Mouse (Mus musculus): ENCODE results near the gene Fbxl17. TPM values are rescaled to one million over a fixed set of nuclear protein-coding genes. Genes with fewer than 3 reads are reported as not detected.

Gene Fbxl17
- polyA plus RNA-seq, 1 experiment from 2014 or later, result 13.6 TPM

- Histone ChIP-seq H3K4me2 (no peak overlapping the region), H3K27ac (replicated peaks) (no peak overlapping the region), H3K36me3 (0 out of 2 replicates have a peak, but pooled peaks cover 3% of the 10 kb centered on the region), H3K9me3 (no peaks in the 10 kb centered on the region), H3K4me1 (replicated peaks) (no peaks in the 10 kb centered on the region), H3K9ac (no peak overlapping the region), H3K27me3 (no peaks in the 10 kb centered on the region), H3K4me3 (no peak overlapping the region)
- 94% methylated on average over 1 of the region's 1 CpGs for WGBS
- ATAC-seq (ENCODE audit: low FRiP score, low read depth), result no peak
Observed at GRCm38 (mm10) chr17:63413973-63414580, 85.7 kb downstream of the Fbxl17 start.

GRCm38 (mm10) chr17:63411564-63411963, 88.3 kb downstream of the Fbxl17 start:
- H3K4me2 ChIP-seq, result no peak overlapping the region
- H3K36me3 ChIP-seq, result 0 out of 2 replicates have a peak, but pooled peaks cover 3% of the 10 kb centered on the region
- 79% methylated on average over 3 of the region's 3 CpGs for WGBS
- no peaks in the 10 kb centered on the region for H3K9me3 ChIP-seq
- H3K4me1 ChIP-seq (replicated peaks), result no peaks in the 10 kb centered on the region
- no peak for ATAC-seq (ENCODE audit: low FRiP score, low read depth)
- H3K27me3 ChIP-seq, result no peaks in the 10 kb centered on the region
- no peak overlapping the region for H3K4me3 ChIP-seq
- H3K27ac ChIP-seq (replicated peaks), result no peak overlapping the region
- no peak overlapping the region for H3K9ac ChIP-seq

DNA sequence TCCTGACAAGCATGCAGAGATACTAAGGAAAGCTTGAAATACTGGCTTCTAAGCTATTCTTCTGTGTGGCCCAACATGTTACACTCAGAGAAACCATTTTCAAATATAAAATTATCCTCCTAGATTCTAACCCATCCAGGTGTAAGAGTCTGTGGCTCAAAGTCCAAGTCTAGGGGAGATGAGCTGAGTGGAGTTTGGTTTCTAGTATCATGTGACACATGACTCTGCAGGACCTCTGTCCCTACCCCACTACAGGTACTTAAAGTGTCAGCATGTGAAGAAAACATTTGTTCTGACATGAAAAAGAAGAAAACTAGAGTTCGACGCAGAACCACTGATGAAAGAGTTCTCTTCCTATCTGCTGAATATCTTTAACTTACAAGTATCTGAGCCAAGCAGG, 89.7 kb downstream of the Fbxl17 start:
- Histone ChIP-seq H3K36me3 (0 out of 2 replicates have a peak, but pooled peaks cover 3% of the 10 kb centered on the region), H3K9me3 (no peaks in the 10 kb centered on the region), H3K9ac (no peak overlapping the region), H3K27me3 (no peaks in the 10 kb centered on the region), H3K4me3 (no peak overlapping the region), H3K4me1 (replicated peaks) (no peaks in the 10 kb centered on the region), H3K4me2 (no peak overlapping the region), H3K27ac (replicated peaks) (no peak overlapping the region)
- 94% methylated on average over 2 of the region's 2 CpGs for WGBS
- no peak for ATAC-seq (ENCODE audit: low FRiP score, low read depth)

- 68% methylated on average over 4 of the region's 4 CpGs for WGBS
- H3K4me3 ChIP-seq, result no peak overlapping the region
- no peaks in the 10 kb centered on the region for H3K36me3 ChIP-seq
- ATAC-seq (ENCODE audit: low FRiP score, low read depth), result no peak
- H3K27ac ChIP-seq (replicated peaks), result no peak overlapping the region
- peaks cover 7% of the 10 kb centered on the region; the same call in 1 of the 2 replicates for H3K4me1 ChIP-seq (replicated peaks)
- no peaks in the 10 kb centered on the region for H3K27me3 ChIP-seq
- H3K4me2 ChIP-seq, result no peak overlapping the region
- no peak overlapping the region for H3K9ac ChIP-seq
- no peaks in the 10 kb centered on the region for H3K9me3 ChIP-seq
Observed at GRCm38 (mm10) chr17:63405955-63406354, 93.9 kb downstream of the Fbxl17 start.

DNA sequence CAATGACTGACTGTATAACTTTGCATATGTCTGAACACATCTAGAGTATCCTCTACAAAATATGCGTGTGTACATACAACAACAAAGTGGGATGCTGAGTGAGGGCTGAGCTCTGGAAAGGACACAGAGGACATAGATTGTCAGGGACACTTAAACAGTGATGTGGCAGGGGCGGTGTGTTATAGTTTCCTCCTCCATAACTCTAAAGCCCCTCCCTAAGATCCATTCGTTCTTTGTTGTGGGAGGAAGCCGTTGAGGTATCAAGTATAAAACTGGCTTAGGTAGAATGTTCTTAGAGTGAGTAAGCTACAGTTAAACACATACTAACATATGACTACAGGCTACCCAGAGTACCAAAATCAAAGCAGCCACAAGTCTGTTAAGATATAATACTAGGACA, 94.3 kb downstream of the Fbxl17 start:
- no peak overlapping the region for H3K4me3 ChIP-seq
- no peak for ATAC-seq (ENCODE audit: low FRiP score, low read depth)
- no peak overlapping the region for H3K9ac ChIP-seq
- 87% methylated on average over 4 of the region's 4 CpGs for WGBS
- no peaks in the 10 kb centered on the region for H3K36me3 ChIP-seq
- no peaks in the 10 kb centered on the region for H3K27me3 ChIP-seq
- H3K4me2 ChIP-seq, result no peak overlapping the region
- no peak overlapping the region for H3K27ac ChIP-seq (replicated peaks)
- H3K4me1 ChIP-seq (replicated peaks), result peaks cover 7% of the 10 kb centered on the region; the same call in 1 of the 2 replicates
- no peaks in the 10 kb centered on the region for H3K9me3 ChIP-seq

GRCm38 (mm10) chr17:63404968-63405367, 94.8 kb downstream of the Fbxl17 start:
- no peaks in the 10 kb centered on the region for H3K36me3 ChIP-seq
- H3K27ac ChIP-seq (replicated peaks), result no peak overlapping the region
- no peak overlapping the region for H3K4me2 ChIP-seq
- 62% methylated on average over 2 of the region's 2 CpGs for whole genome bisulfite sequencing
- H3K27me3 ChIP-seq, result no peaks in the 10 kb centered on the region
- H3K4me1 ChIP-seq (replicated peaks), result peaks cover 7% of the 10 kb centered on the region; the same call in 1 of the 2 replicates
- H3K9me3 ChIP-seq, result no peaks in the 10 kb centered on the region
- H3K4me3 ChIP-seq, result no peak overlapping the region
- no peak overlapping the region for H3K9ac ChIP-seq
- ATAC-seq (ENCODE audit: low FRiP score, low read depth), result no peak

- no peaks in the 10 kb centered on the region for H3K36me3 ChIP-seq
- ATAC-seq (ENCODE audit: low FRiP score, low read depth), result no peak
- H3K27ac ChIP-seq (replicated peaks), result no peak overlapping the region
Observed at GRCm38 (mm10) chr17:63403801-63404415, 95.9 kb downstream of the Fbxl17 start.

DNA sequence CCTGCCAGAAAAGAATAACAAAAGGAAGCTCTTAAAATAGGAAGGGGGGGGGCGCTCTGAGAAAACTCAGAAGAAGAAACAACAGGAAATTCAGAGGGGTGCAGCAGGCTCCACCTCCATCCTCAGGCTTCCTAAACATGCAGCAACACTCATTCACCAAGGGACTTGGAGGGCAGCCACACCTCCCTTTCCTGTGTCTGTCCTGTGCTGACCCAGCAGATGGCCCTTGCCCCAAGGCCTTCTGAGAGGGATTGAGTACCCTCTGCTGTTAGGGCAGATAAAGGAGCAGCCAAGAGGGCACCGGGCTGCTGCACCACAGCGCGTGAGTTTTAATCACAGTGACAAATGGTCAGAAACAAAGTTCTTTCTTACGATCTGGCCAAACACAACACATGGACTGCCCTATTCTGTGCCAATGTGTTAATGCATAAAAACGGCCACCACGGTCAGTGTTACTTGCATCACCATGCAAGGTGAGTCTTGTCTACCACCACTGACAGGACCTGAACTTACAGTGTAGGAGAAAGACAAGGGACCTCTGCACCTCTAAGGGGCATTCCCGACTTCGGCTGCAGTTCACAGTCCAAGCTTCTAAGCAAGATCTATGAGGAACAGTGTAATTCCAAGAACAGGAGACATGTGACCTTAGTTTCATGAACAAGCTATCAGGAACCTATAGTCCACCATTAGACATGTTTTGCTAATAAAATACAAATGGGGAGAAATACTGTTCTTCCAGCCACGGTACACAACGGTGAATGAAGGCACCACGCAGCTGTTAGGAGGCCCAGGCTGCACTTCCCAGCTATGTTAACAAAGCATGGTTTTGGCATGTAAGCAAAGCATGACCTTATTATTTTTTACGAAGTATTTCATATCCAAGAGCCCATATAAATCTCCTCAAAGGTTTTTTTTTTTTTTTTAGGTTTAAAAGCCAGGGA, 96.8 kb downstream of the Fbxl17 start:
- Histone ChIP-seq H3K9me3 (no peaks in the 10 kb centered on the region), H3K27me3 (no peaks in the 10 kb centered on the region), H3K9ac (no peak overlapping the region), H3K36me3 (no peaks in the 10 kb centered on the region), H3K4me3 (no peak overlapping the region), H3K27ac (replicated peaks) (no peak overlapping the region), H3K4me2 (no peak overlapping the region), H3K4me1 (replicated peaks) (peaks cover 7% of the 10 kb centered on the region; the same call in 1 of the 2 replicates)
- ATAC-seq (ENCODE audit: low FRiP score, low read depth), result no peak; the same call in 1 of the 2 replicates
- 74% methylated on average over 13 of the region's 13 CpGs for WGBS

More at GRCm38 (mm10) chr17:63403801-63404415, 95.9 kb downstream of the Fbxl17 start:
- no peak overlapping the region for H3K4me2 ChIP-seq
- H3K9me3 ChIP-seq, result no peaks in the 10 kb centered on the region
- H3K4me1 ChIP-seq (replicated peaks), result peaks cover 7% of the 10 kb centered on the region; the same call in 1 of the 2 replicates
- no peaks in the 10 kb centered on the region for H3K27me3 ChIP-seq
- no peak overlapping the region for H3K9ac ChIP-seq
- no peak overlapping the region for H3K4me3 ChIP-seq

GRCm38 (mm10) chr17:63402170-63402569, 97.6 kb downstream of the Fbxl17 start:
- no peaks in the 10 kb centered on the region for H3K27me3 ChIP-seq
- H3K4me3 ChIP-seq, result no peak overlapping the region
- no peak overlapping the region for H3K27ac ChIP-seq (replicated peaks)
- H3K9ac ChIP-seq, result no peak overlapping the region
- no peak for ATAC-seq (ENCODE audit: low FRiP score, low read depth)
- no peak overlapping the region for H3K4me2 ChIP-seq
- peaks cover 7% of the 10 kb centered on the region; the same call in 1 of the 2 replicates for H3K4me1 ChIP-seq (replicated peaks)
- H3K36me3 ChIP-seq, result no peaks in the 10 kb centered on the region
- WGBS, result 77% methylated on average over 3 of the region's 3 CpGs
- no peaks in the 10 kb centered on the region for H3K9me3 ChIP-seq

- H3K27me3 ChIP-seq, result no peaks in the 10 kb centered on the region
- no peak for ATAC-seq (ENCODE audit: low FRiP score, low read depth)
- H3K36me3 ChIP-seq, result no peaks in the 10 kb centered on the region
- WGBS, result 87% methylated on average over 5 of the region's 5 CpGs
- no peak overlapping the region for H3K4me3 ChIP-seq
- no peak overlapping the region for H3K4me2 ChIP-seq
- no peak overlapping the region for H3K9ac ChIP-seq
- peaks cover 7% of the 10 kb centered on the region; the same call in 1 of the 2 replicates for H3K4me1 ChIP-seq (replicated peaks)
- no peaks in the 10 kb centered on the region for H3K9me3 ChIP-seq
- no peak overlapping the region for H3K27ac ChIP-seq (replicated peaks)
Observed at GRCm38 (mm10) chr17:63400640-63401039, 99.2 kb downstream of the Fbxl17 start.

- Histone ChIP-seq H3K9ac (no peak overlapping the region), H3K9me3 (no peaks in the 10 kb centered on the region), H3K4me2 (no peak overlapping the region), H3K27me3 (no peaks in the 10 kb centered on the region), H3K27ac (replicated peaks) (no peak overlapping the region), H3K4me3 (no peak overlapping the region), H3K4me1 (replicated peaks) (peaks cover 7% of the 10 kb centered on the region; the same call in 1 of the 2 replicates), H3K36me3 (no peaks in the 10 kb centered on the region)
- 89% methylated on average over 8 of the region's 8 CpGs for WGBS
- no peak for ATAC-seq (ENCODE audit: low FRiP score, low read depth)
Observed at GRCm38 (mm10) chr17:63399816-63400215, 100.0 kb downstream of the Fbxl17 start.

DNA sequence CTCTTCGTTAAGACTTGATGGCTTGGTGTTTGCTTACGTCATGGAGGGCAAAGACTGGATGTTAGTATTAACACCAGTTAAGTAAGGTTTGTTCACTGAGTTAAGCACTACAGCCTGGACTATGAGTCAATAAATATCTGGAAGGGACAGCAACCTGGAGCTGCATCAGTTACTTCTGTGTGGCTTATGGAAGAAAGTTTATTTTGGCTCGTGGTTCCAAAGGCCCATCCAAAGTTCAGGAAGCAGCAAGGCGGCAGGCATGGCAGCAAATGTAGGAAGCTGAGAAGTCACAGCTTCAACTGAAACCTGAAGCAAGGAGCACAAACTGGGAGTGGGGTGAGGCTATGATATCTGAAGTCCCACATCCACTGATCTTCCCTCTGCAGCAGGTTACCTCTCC, 108.3 kb downstream of the Fbxl17 start:
- H3K4me2 ChIP-seq, result no peak overlapping the region
- H3K9me3 ChIP-seq, result no peaks in the 10 kb centered on the region
- 89% methylated on average over 4 of the region's 4 CpGs for WGBS
- no peak overlapping the region for H3K27ac ChIP-seq (replicated peaks)
- no peak for ATAC-seq (ENCODE audit: low FRiP score, low read depth)
- H3K4me3 ChIP-seq, result no peak overlapping the region
- no peaks in the 10 kb centered on the region for H3K36me3 ChIP-seq
- H3K27me3 ChIP-seq, result no peaks in the 10 kb centered on the region
- H3K4me1 ChIP-seq (replicated peaks), result no peaks in the 10 kb centered on the region
- no peak overlapping the region for H3K9ac ChIP-seq

Measured in hindbrain, embryonic 15.5 days (tissue).